Mouse (Mus musculus) midbrain, embryonic 16.5 days (tissue): ENCODE data around the gene Eid1. TPM values are rescaled to one million over a fixed set of nuclear protein-coding genes. Genes with fewer than 3 reads are reported as not detected.
A peak's percentile ranks its signal among the peaks of the same experiment; 100 is the strongest.

Experiments used
- ATAC-seq: fragments of 200-750 bp; cut with Nextera tagmentation; 2 replicates; pipeline ENCODE4 v1.8.0; 2017; ENCODE audit warnings: moderate TSS enrichment
- H3K27ac ChIP-seq: fragments of 300-500 bp; sonication (generic); 2 replicates; pipeline ENCODE4 v1.5.1; 2014; ENCODE audit warnings: mild to moderate bottlenecking, low read length, mixed read lengths
- H3K27me3 ChIP-seq: fragments of 300-500 bp; sonication (generic); 2 replicates; pipeline ENCODE4 v1.6.1; 2014; ENCODE audit warnings: low read depth, low read length, mixed read lengths; ENCODE audit not compliant: control insufficient read depth, insufficient read depth
- H3K36me3 ChIP-seq: fragments of 300-500 bp; sonication (generic); 2 replicates; pipeline ENCODE4 v1.6.1; 2014; ENCODE audit warnings: mild to moderate bottlenecking, low read length, moderate library complexity, mixed read lengths; ENCODE audit not compliant: control insufficient read depth, insufficient read depth
- H3K4me1 ChIP-seq: fragments of 300-500 bp; sonication (generic); 2 replicates; pipeline ENCODE4 v1.6.1; 2014; ENCODE audit warnings: mild to moderate bottlenecking, low read length, mixed read lengths; ENCODE audit not compliant: control insufficient read depth, insufficient read depth
- H3K4me2 ChIP-seq: fragments of 300-500 bp; sonication (generic); 2 replicates; pipeline ENCODE4 v1.6.1; 2014; ENCODE audit warnings: mild to moderate bottlenecking, low read length, mixed read lengths
- H3K4me3 ChIP-seq: fragments of 300-500 bp; sonication (generic); 2 replicates; pipeline ENCODE4 v1.5.1; 2014; ENCODE audit warnings: low read depth, mild to moderate bottlenecking, low read length, moderate library complexity, mixed read lengths
- H3K9ac ChIP-seq: fragments of 300-500 bp; sonication (generic); 2 replicates; pipeline ENCODE4 v1.6.1; 2014; ENCODE audit warnings: low read depth, low read length, mixed read lengths
- H3K9me3 ChIP-seq: fragments of 300-500 bp; sonication (generic); replicated peaks from 2 replicates; pipeline ENCODE4 v1.6.1; 2014; ENCODE audit warnings: mild to moderate bottlenecking, low read length, mixed read lengths; ENCODE audit not compliant: control insufficient read depth, poor library complexity, severe bottlenecking
- WGBS: fragments of 180-500 bp; shearing (Covaris S2); extraction: QIAGEN DNeasy Blood & Tissue Kit; methylation state at CpG from one replicate; pipeline ENCODE4 v1.1.7; 2014; 5-methylcytosine and 5-hydroxymethylcytosine counted together
- polyA plus RNA-seq: library from polyadenylated mRNA; unstranded; fragments of >200 nt; fragmentation: Nextera tagmentation; extraction: Ambion mirVana; gene quantifications from 2 replicates; pipeline ENCODE4 v1.2.1, GENCODE M21; 2015

Gene Eid1
- polyA plus RNA-seq, 1 experiment from 2014 or later, result 431 TPM

GRCm38 (mm10) chr2:125665213-125665612 is 7.7 kb upstream of the Eid1 start:
- Histone ChIP-seq H3K4me1 (no peaks in the 10 kb centered on the region), H3K27me3 (no peaks in the 10 kb centered on the region), H3K4me2 (no peak overlapping the region), H3K9me3 (no peaks in the 10 kb centered on the region), H3K27ac (no peak overlapping the region), H3K4me3 (no peak overlapping the region), H3K9ac (no peak overlapping the region), H3K36me3 (no peaks in the 10 kb centered on the region)
- WGBS, result 92% methylated on average over 5 of the region's 5 CpGs
- ATAC-seq, result no peak

- no peak for ATAC-seq
- Histone ChIP-seq H3K9me3 (no peaks in the 10 kb centered on the region), H3K4me2 (no peak overlapping the region), H3K27ac (no peak overlapping the region), H3K4me1 (no peaks in the 10 kb centered on the region), H3K27me3 (no peaks in the 10 kb centered on the region), H3K4me3 (no peak overlapping the region), H3K36me3 (no peaks in the 10 kb centered on the region), H3K9ac (no peak overlapping the region)
- 84% methylated on average over 4 of the region's 4 CpGs for WGBS
Observed at GRCm38 (mm10) chr2:125665909-125666308, 7.0 kb upstream of the Eid1 start.

GRCm38 (mm10) chr2:125666668-125667067 is 6.2 kb upstream of the Eid1 start:
- no peak overlapping the region for H3K27ac ChIP-seq
- no peak overlapping the region for H3K4me3 ChIP-seq
- ATAC-seq, result no peak
- 83% methylated on average over 4 of the region's 4 CpGs for WGBS
- H3K36me3 ChIP-seq, result no peaks in the 10 kb centered on the region
- no peaks in the 10 kb centered on the region for H3K4me1 ChIP-seq
- no peaks in the 10 kb centered on the region for H3K27me3 ChIP-seq
- no peaks in the 10 kb centered on the region for H3K9me3 ChIP-seq
- H3K9ac ChIP-seq, result no peak overlapping the region
- no peak overlapping the region for H3K4me2 ChIP-seq

GRCm38 (mm10) chr2:125667184-125667583 is 5.7 kb upstream of the Eid1 start:
- H3K36me3 ChIP-seq, result no peaks in the 10 kb centered on the region
- H3K4me3 ChIP-seq, result no peak overlapping the region
- no peak overlapping the region for H3K4me2 ChIP-seq
- H3K27me3 ChIP-seq, result no peaks in the 10 kb centered on the region
- no peaks in the 10 kb centered on the region for H3K9me3 ChIP-seq
- H3K9ac ChIP-seq, result no peak overlapping the region
- WGBS, result 76% methylated on average over 5 of the region's 5 CpGs
- H3K4me1 ChIP-seq, result no peaks in the 10 kb centered on the region
- no peak overlapping the region for H3K27ac ChIP-seq
- no peak for ATAC-seq

- H3K27ac ChIP-seq, result no peak overlapping the region
- ATAC-seq, result no peak
- no peak overlapping the region for H3K9ac ChIP-seq
- H3K4me1 ChIP-seq, result peaks cover 2% of the 10 kb centered on the region; the same call in 1 of the 2 replicates
- no peaks in the 10 kb centered on the region for H3K9me3 ChIP-seq
- H3K36me3 ChIP-seq, result no peaks in the 10 kb centered on the region
- no peak overlapping the region for H3K4me3 ChIP-seq
- no peak overlapping the region for H3K4me2 ChIP-seq
- H3K27me3 ChIP-seq, result no peaks in the 10 kb centered on the region
- WGBS, result 91% methylated on average over 7 of the region's 7 CpGs
Observed at GRCm38 (mm10) chr2:125667721-125668120, 5.2 kb upstream of the Eid1 start.

- no peaks in the 10 kb centered on the region for H3K9me3 ChIP-seq
- H3K4me1 ChIP-seq, result peaks cover 12% of the 10 kb centered on the region
- no peaks in the 10 kb centered on the region for H3K27me3 ChIP-seq
- 52% methylated on average over 1 of the region's 1 CpGs for WGBS
- H3K36me3 ChIP-seq, result no peaks in the 10 kb centered on the region; the same call in 1 of the 2 replicates
- no peak overlapping the region for H3K9ac ChIP-seq
- H3K4me2 ChIP-seq, result no peak overlapping the region
- no peak overlapping the region for H3K27ac ChIP-seq
- no peak overlapping the region for H3K4me3 ChIP-seq
- ATAC-seq, result no peak
Observed at GRCm38 (mm10) chr2:125670846-125671245, 2.0 kb upstream of the Eid1 start.

GRCm38 (mm10) chr2:125672568-125672956 is 333 bp upstream of the Eid1 start:
- ATAC-seq, result peak; percentile 87; the same call in 1 of the 2 replicates
- H3K36me3 ChIP-seq, result no peaks in the 10 kb centered on the region; the same call in 1 of the 2 replicates
- H3K4me3 ChIP-seq, result peak overlapping the region; percentile 65
- H3K9ac ChIP-seq, result peak overlapping the region; percentile 91
- 19% methylated on average over 11 of the region's 20 CpGs for WGBS
- no peaks in the 10 kb centered on the region for H3K9me3 ChIP-seq
- peaks cover 12% of the 10 kb centered on the region for H3K4me1 ChIP-seq
- no peaks in the 10 kb centered on the region for H3K27me3 ChIP-seq
- H3K4me2 ChIP-seq, result peak overlapping the region; percentile 64
- peak overlapping the region; percentile 94 for H3K27ac ChIP-seq

- H3K36me3 ChIP-seq, result no peaks in the 10 kb centered on the region
- H3K4me3 ChIP-seq, result no peak overlapping the region
- H3K27ac ChIP-seq, result no peak overlapping the region
- no peaks in the 10 kb centered on the region; the same call in 1 of the 2 replicates for H3K4me1 ChIP-seq
- no peak overlapping the region for H3K9ac ChIP-seq
- H3K4me2 ChIP-seq, result no peak overlapping the region
- H3K9me3 ChIP-seq, result no peaks in the 10 kb centered on the region
- no peaks in the 10 kb centered on the region for H3K27me3 ChIP-seq
- 81% methylated on average over 9 of the region's 9 CpGs for WGBS
- no peak for ATAC-seq
Observed at GRCm38 (mm10) chr2:125681811-125682210, 8.9 kb downstream of the Eid1 start.

- no peaks in the 10 kb centered on the region for H3K9me3 ChIP-seq
- H3K4me1 ChIP-seq, result no peaks in the 10 kb centered on the region; the same call in 1 of the 2 replicates
- WGBS, result 92% methylated on average over 7 of the region's 7 CpGs
- H3K27ac ChIP-seq, result no peak overlapping the region
- no peaks in the 10 kb centered on the region for H3K36me3 ChIP-seq
- no peak overlapping the region for H3K9ac ChIP-seq
- no peaks in the 10 kb centered on the region for H3K27me3 ChIP-seq
- ATAC-seq, result no peak
- no peak overlapping the region for H3K4me2 ChIP-seq
- H3K4me3 ChIP-seq, result no peak overlapping the region
Observed at GRCm38 (mm10) chr2:125683895-125684294, 11.0 kb downstream of the Eid1 start.
